Mouse (Mus musculus) lung, embryonic 15.5 days (tissue): ENCODE data around the gene Rbpj. TPM values are rescaled to one million over a fixed set of nuclear protein-coding genes. Genes with fewer than 3 reads are reported as not detected.

Source experiments
- ATAC-seq: fragments of 200-750 bp; cut with Nextera tagmentation; 2 replicates; pipeline ENCODE4 v1.8.0; 2017; ENCODE audit warnings: moderate number of reproducible peaks, borderline replicate concordance; ENCODE audit not compliant: low FRiP score, low TSS enrichment; ENCODE audit errors: extremely low read depth
- H3K27ac ChIP-seq: fragments of 300-500 bp; sonication (generic); 2 replicates; pipeline ENCODE4 v1.5.1; 2015; ENCODE audit warnings: moderate library complexity, mild to moderate bottlenecking, inconsistent platforms
- H3K27me3 ChIP-seq: fragments of 300-500 bp; sonication (generic); 2 replicates; pipeline ENCODE4 v1.6.1; 2015; ENCODE audit warnings: inconsistent platforms
- H3K36me3 ChIP-seq: fragments of 300-500 bp; sonication (generic); 2 replicates; pipeline ENCODE4 v1.6.1; 2015; ENCODE audit warnings: inconsistent platforms
- H3K4me1 ChIP-seq: fragments of 300-500 bp; sonication (generic); 2 replicates; pipeline ENCODE4 v1.6.1; 2015; ENCODE audit warnings: inconsistent platforms
- H3K4me2 ChIP-seq: fragments of 300-500 bp; sonication (generic); 2 replicates; pipeline ENCODE4 v1.6.1; 2015; ENCODE audit warnings: inconsistent platforms, mild to moderate bottlenecking, moderate library complexity
- H3K4me3 ChIP-seq: fragments of 300-500 bp; sonication (generic); 2 replicates; pipeline ENCODE4 v1.5.1; 2015; ENCODE audit warnings: mild to moderate bottlenecking, inconsistent platforms
- H3K9ac ChIP-seq: fragments of 300-500 bp; sonication (generic); 2 replicates; pipeline ENCODE4 v1.6.1; 2015; ENCODE audit warnings: inconsistent platforms
- H3K9me3 ChIP-seq: fragments of 300-500 bp; sonication (generic); 2 replicates; pipeline ENCODE4 v1.6.1; 2016; ENCODE audit warnings: inconsistent platforms
- WGBS: fragments of 180-500 bp; shearing (Covaris S2); methylation state at CpG from one replicate; pipeline ENCODE4 v1.1.7; 2015; 5-methylcytosine and 5-hydroxymethylcytosine counted together
- polyA plus RNA-seq: library from polyadenylated mRNA; unstranded; fragments of >200 nt; fragmentation: Nextera tagmentation; extraction: Ambion mirVana; gene quantifications from 2 replicates; pipeline ENCODE4 v1.2.1, GENCODE M21; 2015

Gene Rbpj
- polyA plus RNA-seq, 1 experiment from 2014 or later = 40.2 TPM

- H3K4me1 ChIP-seq = no peaks in the 10 kb centered on the region
Measured at GRCm38 (mm10) chr5:53691577-53691976, 225.6 kb downstream of the Rbpj start.

DNA sequence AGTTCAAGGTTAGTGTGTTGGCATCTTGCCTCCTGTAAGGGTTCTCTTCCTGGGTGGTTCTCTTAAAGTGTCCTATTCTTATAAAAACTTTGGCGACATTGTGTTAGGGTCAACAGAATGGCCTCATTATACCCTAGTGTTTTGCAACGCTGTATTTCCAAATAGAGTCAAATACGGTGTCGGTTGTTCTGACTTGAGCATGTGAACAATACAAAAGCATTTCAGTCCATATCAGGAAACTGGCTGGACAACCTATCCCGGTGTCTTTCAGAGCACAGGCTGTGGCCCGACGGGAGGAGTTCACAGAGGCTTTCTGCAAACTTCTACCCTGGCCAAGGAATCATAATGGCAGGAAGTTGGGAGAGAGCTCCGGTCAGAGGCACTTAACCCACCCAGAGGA is 226.1 kb downstream of the Rbpj start:
- Histone ChIP-seq H3K27me3 (no peaks in the 10 kb centered on the region), H3K4me2 (no peak overlapping the region), H3K9ac (no peak overlapping the region), H3K9me3 (no peaks in the 10 kb centered on the region), H3K4me3 (no peak overlapping the region), H3K36me3 (no peaks in the 10 kb centered on the region), H3K27ac (no peak overlapping the region), H3K4me1 (no peaks in the 10 kb centered on the region)
- 64% methylated on average over 8 of the region's 8 CpGs for WGBS
- no peak for ATAC-seq

More at GRCm38 (mm10) chr5:53691577-53691976, 225.6 kb downstream of the Rbpj start:
- Histone ChIP-seq H3K27me3 (no peaks in the 10 kb centered on the region), H3K4me3 (no peak overlapping the region), H3K9ac (no peak overlapping the region), H3K27ac (no peak overlapping the region), H3K36me3 (no peaks in the 10 kb centered on the region), H3K9me3 (no peaks in the 10 kb centered on the region), H3K4me2 (no peak overlapping the region)
- no peak for ATAC-seq
- WGBS = 51% methylated on average over 3 of the region's 3 CpGs

- Histone ChIP-seq H3K4me1 (0 out of 2 replicates have a peak, but pooled peaks cover 2% of the 10 kb centered on the region), H3K9me3 (no peaks in the 10 kb centered on the region), H3K4me3 (no peak overlapping the region), H3K4me2 (no peak overlapping the region), H3K36me3 (no peaks in the 10 kb centered on the region), H3K27me3 (no peaks in the 10 kb centered on the region), H3K27ac (no peak overlapping the region), H3K9ac (no peak overlapping the region)
- no peak for ATAC-seq
- 93% methylated on average over 1 of the region's 1 CpGs for WGBS
Measured at GRCm38 (mm10) chr5:53692662-53693061, 226.7 kb downstream of the Rbpj start.

DNA sequence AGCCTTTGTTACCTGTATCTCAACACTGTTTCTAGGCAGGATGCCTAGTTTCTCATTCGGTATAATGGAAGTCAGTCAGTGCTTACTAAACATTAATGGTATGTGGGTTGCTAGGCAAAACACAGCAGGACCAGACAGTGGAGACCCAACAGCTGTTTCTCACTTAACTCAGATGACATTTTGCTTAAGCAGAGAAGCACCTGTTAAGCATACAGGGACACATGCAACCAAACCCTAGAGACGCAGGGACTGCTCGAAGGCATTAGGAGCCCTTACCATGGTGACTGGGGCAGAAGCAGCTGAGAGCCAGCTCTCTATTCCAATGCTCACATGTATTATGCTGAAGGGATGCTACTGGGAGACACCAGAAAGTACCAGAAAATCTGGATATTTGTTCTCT is 230.7 kb downstream of the Rbpj start:
- no peak overlapping the region for H3K9ac ChIP-seq
- no peaks in the 10 kb centered on the region for H3K9me3 ChIP-seq
- ATAC-seq = no peak
- no peaks in the 10 kb centered on the region for H3K27me3 ChIP-seq
- H3K36me3 ChIP-seq = no peaks in the 10 kb centered on the region
- no peak overlapping the region for H3K4me2 ChIP-seq
- 0 out of 2 replicates have a peak, but pooled peaks cover 2% of the 10 kb centered on the region for H3K4me1 ChIP-seq
- H3K4me3 ChIP-seq = no peak overlapping the region
- no peak overlapping the region for H3K27ac ChIP-seq
- 58% methylated on average over 3 of the region's 3 CpGs for WGBS

DNA sequence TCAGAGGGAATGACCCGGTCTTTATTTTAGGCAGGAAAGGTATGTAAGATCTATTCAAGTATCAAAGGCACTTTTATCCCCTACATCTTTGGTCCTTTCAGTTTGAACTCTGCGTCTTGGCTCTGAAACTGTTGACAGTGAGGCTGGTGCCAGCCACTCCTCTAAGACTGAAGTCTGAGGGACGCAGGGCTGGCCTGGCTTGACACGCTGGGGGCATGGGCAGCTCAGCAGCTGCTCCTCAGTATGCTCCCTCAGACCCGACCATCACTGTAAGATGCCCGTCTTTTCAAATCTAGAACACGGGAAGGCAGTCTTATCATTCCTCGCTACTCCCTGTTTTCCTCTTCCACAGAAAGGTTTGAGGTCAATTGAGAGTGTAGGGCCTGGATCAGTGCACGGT is 231.8 kb downstream of the Rbpj start:
- Histone ChIP-seq H3K4me1 (0 out of 2 replicates have a peak, but pooled peaks cover 2% of the 10 kb centered on the region), H3K4me2 (no peak overlapping the region), H3K36me3 (0 out of 2 replicates have a peak, but pooled peaks cover 3% of the 10 kb centered on the region), H3K9me3 (no peaks in the 10 kb centered on the region), H3K27ac (peak overlapping the region; percentile 36; the same call in 1 of the 2 replicates), H3K27me3 (no peaks in the 10 kb centered on the region), H3K9ac (no peak overlapping the region), H3K4me3 (no peak overlapping the region)
- no peak for ATAC-seq
- WGBS = 38% methylated on average over 9 of the region's 9 CpGs

DNA sequence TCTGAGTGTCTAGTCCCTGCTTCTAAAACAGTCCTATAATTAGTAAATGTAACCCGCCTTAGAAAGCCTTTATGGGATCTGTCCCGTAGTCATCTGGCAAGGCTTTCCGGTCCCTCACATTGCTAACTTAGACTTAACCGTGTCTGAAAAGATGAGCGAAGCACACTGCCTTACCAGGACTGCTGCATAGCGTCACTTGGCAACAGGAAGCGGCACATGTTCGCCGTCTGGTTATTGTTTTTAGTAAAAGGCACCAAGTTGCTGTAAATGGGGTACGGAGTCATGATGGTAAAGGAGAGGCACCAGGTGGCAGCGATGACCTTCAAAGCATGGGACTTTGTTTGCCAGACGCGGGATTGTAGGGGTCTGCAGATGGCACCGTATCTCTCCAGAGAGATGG is 236.7 kb downstream of the Rbpj start:
- Histone ChIP-seq H3K4me2 (no peak overlapping the region), H3K36me3 (0 out of 2 replicates have a peak, but pooled peaks cover 3% of the 10 kb centered on the region), H3K9me3 (no peaks in the 10 kb centered on the region), H3K4me3 (no peak overlapping the region), H3K27ac (no peak overlapping the region), H3K9ac (no peak overlapping the region), H3K27me3 (no peaks in the 10 kb centered on the region), H3K4me1 (0 out of 2 replicates have a peak, but pooled peaks cover under 1% of the 10 kb centered on the region)
- 85% methylated on average over 14 of the region's 14 CpGs for whole genome bisulfite sequencing
- ATAC-seq = no peak

Other genes with a start within 250 kb of the Rbpj start
- gene Smim20, start 199.1 kb upstream of the Rbpj start, polyA plus RNA-seq = 88.2 and 89.1 TPM in 2 replicates
- gene Cckar, start 241.6 kb downstream of the Rbpj start, polyA plus RNA-seq = 48.8 and 49.2 TPM in 2 replicates